Mouse (Mus musculus) lung, adult 2 months (tissue): ENCODE data around the gene Elp6. TPM values are rescaled to one million over a fixed set of nuclear protein-coding genes. Genes with fewer than 3 reads are reported as not detected.
"Not testable (repeated sequence)": the region's sequence is repeated elsewhere in the genome, so short reads cannot be mapped to it uniquely, and the experiment has no call there.

Source experiments
- DNase-seq: peaks from one replicate; pipeline ENCODE4 v3.0.0; 2022
- H3K4me1 ChIP-seq: fragments of 200-500 bp; 2 replicates; pipeline ENCODE4 v1.6.1; 2011; ENCODE audit warnings: low read length; ENCODE audit not compliant: control insufficient read depth, insufficient read depth
- H3K4me3 ChIP-seq: fragments of 200-500 bp; replicated peaks from 2 replicates; pipeline ENCODE3; 2011; ENCODE audit warnings: low read depth, mild to moderate bottlenecking, control low read depth, low read length; ENCODE audit errors: extremely low read depth
- CTCF ChIP-seq: fragments of 200-500 bp; IDR thresholded peaks from 2 replicates; pipeline ENCODE4 v1.5.1; 2011; ENCODE audit warnings: mild to moderate bottlenecking, low read length, control low read depth; ENCODE audit not compliant: insufficient read depth
- POLR2A ChIP-seq: fragments of 200-500 bp; IDR thresholded peaks from 2 replicates; pipeline ENCODE4 v1.6.1; 2011; ENCODE audit warnings: low read depth, mild to moderate bottlenecking, control low read depth, low read length, borderline replicate concordance; ENCODE audit errors: extremely low read depth
- WGBS: fragments of 180-500 bp; shearing (Covaris S2); methylation state at CpG from one replicate; pipeline ENCODE4 v1.1.7; 2018; 5-methylcytosine and 5-hydroxymethylcytosine counted together
- polyA plus RNA-seq: library from polyadenylated mRNA; depleted of rRNA; stranded (reverse); fragments of >200 nt; gene quantifications from 2 replicates; pipeline ENCODE4 v1.2.3, GENCODE M21; 2012

The Elp6 gene
- polyA plus RNA-seq, 1 experiment: 8.2 TPM

- Histone ChIP-seq H3K4me1 (peaks cover 8% of the 10 kb centered on the region), H3K4me3 (no peak overlapping the region)
- no peak for TF ChIP-seq CTCF
- WGBS: 37% methylated on average over 6 of the region's 6 CpGs
- DNase-seq: no peak
Observed at GRCm38 (mm10) chr9:110330341-110330740, 25.4 kb downstream of the Elp6 start.

DNA sequence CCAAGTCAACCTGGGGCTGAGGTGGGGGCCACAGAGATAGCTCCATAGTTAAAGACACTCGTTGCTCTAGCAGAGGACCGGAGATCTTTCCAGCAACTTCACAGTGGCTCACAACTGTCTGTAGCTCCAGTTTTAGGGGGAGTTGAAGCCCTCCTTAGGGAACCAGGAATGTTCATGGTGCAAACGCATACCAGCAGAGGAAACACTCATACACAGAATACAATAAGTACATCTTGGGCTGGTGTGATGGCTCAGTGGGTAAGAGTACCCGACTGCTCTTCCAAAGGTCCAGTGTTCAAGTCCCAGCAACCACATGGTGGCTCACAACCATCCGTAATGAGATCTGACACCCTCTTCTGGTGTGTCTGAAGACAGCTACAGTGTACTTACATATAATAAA lies 25.9 kb downstream of the Elp6 start:
- not testable (repeated sequence) for DNase-seq, H3K4me1 ChIP-seq, H3K4me3 ChIP-seq
- WGBS: 86% methylated on average over 5 of the region's 5 CpGs

DNA sequence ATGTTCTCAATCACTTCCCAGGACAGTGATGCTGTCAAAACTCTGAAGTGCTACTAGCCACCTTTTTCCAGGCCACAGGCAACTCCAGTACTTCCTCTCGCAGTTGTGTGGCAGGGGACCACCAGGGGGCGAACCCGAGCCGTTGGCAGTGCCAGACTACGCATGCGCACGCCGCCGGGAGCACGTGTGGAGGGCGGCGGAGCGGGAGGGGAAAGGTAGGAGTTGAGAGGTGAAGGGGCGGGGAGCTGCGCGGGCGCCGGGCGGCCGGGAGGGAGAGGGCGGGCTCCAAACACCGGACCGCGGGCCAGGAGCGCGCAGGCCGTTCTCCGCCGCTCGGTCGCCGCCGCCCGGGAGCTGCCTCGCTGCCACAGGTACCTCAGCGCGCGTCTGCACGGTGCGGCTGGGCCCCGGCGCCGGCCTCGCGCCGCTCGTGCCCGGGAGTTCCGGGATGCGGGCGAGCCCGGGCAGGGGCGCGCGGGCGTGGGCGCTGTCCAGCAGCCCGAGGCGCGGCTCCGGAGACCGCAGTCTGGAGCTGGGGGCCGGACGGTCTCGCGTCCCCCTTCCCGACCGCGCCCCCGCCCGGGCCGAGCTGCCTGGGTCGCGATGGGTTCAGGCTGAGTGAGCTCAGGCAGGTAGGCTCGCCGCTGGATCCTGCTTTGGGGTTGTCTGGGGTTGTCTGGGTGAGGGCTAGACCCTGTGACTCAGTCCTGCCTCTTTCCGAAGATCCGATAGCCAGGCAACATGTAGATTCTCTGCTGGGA lies 28.3 kb downstream of the Elp6 start, which contains the start of gene Scap:
Scap (plus strand) TSS at position 154 of the 761 bp plus-strand sequence.
- Histone ChIP-seq H3K4me3 (peak within 1 kb of the TSS; percentile 89), H3K4me1 (peaks cover 8% of the 10 kb centered on the region)
- under 1% methylated on average over 74 of the region's 78 CpGs for WGBS
- peak; percentile 98 for DNase-seq
- no peak for TF ChIP-seq POLR2A
- TF ChIP-seq CTCF: peak; percentile 80

DNA sequence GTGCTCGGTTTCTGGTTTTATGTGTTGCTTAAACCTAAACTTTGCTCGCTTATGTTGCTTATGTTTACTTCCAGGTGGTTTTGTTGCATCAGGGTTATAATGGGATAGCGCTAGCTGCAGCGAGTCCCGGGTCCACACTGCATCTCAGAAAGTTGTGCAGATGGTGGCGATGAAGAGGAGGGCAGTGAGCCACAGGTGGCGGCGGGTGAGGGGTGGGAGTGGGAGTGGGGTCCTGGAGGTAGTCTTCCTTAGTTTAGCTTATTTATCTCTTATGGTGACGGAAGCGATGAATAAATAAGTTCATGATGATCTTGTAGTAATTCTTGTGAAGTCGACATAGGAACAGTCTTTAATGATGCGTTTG lies 28.9 kb downstream of the Elp6 start:
- DNase-seq: no peak
- 5% methylated on average over 12 of the region's 12 CpGs for WGBS
- Histone ChIP-seq H3K4me3 (peak overlapping the region; percentile 89), H3K4me1 (peaks cover 8% of the 10 kb centered on the region)
- TF ChIP-seq CTCF (no peak), POLR2A (no peak)

- peaks cover 8% of the 10 kb centered on the region for H3K4me1 ChIP-seq
- no peak overlapping the region for H3K4me3 ChIP-seq
- TF ChIP-seq POLR2A (no peak), CTCF (no peak)
- DNase-seq: no peak
- WGBS: 73% methylated on average over 8 of the region's 8 CpGs
Observed at GRCm38 (mm10) chr9:110334849-110335248, 29.9 kb downstream of the Elp6 start.

DNA sequence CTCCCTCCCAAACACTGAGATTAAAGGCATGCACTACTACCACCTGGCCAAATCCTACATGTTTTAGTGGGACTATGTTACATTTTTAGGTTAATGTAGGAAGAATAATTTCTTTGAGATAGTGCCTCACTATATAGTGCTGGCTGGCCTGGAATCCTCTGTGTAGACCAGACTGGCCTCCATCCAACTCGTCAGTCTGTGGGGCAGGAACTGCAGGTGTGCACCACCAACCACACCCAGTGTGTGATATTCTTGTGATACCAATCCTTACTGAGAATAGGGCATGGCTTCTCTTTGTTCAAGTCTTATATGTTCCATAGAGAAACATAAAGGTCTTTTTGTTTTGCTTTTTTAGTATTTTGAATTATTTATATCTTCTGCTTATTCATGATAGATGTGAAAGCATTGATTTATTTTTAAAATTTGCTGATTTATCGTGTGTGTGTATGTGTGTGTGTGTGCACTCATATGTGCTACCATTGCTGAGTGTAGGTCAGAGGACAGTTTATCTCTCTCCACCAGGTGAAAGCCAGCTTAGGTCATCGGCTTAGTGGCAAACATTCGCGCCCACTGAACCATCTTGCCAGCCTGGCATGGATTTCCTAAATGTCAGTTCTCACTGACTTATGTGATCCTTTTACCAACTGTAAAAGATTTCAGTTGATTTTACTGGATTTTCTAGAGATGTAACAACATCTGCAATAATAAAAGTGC lies 35.2 kb downstream of the Elp6 start:
- no peak overlapping the region for H3K4me3 ChIP-seq
- peaks cover 2% of the 10 kb centered on the region; the same call in 1 of the 2 replicates for H3K4me1 ChIP-seq
- WGBS: 82% methylated on average over 5 of the region's 5 CpGs
- TF ChIP-seq POLR2A (no peak), CTCF (no peak)
- DNase-seq: no peak

DNA sequence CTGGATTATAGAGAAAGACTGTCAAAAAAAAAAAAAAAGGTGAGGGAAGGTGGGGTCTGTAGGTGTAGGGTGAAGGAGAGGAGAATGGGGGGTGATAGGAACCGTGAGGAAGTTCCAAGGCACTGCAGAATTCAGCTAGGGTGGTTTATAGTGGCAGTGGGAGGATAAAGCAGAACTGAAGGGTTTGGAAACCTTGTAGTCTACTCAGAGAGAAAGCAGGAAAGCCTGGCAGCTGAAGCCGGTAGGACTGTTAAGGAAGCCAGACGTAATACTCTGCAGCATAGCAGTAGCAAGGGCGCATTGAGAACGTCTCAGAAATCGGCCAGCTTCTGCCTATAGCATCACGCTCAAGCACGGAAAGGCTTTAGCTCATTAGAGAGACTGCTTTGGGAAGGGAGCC lies 37.0 kb downstream of the Elp6 start:
- Histone ChIP-seq H3K4me3 (no peak overlapping the region), H3K4me1 (peaks cover 2% of the 10 kb centered on the region; the same call in 1 of the 2 replicates)
- 75% methylated on average over 8 of the region's 8 CpGs for WGBS
- no peak for DNase-seq
- no peak for TF ChIP-seq POLR2A
- no peak for TF ChIP-seq CTCF

DNA sequence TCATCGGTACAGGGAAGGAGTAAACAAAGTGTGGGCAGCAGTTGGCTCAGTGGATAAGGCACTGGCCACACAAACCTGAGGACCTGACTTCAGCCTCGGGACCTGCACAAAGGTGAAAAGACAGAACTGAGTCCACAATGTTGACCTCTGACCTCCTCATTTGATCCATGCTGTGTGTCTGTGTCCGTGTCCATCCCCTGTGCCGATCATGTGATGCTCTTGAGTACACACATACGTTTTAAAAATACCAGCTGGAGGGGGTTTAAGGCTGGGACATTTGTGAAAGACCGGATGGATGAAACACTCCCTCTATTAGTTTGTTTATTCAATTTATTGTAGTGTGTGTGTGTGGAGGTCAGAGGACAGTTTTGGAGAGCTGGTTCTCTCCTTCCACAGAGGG lies 38.8 kb downstream of the Elp6 start:
- Histone ChIP-seq H3K4me1 (peaks cover 2% of the 10 kb centered on the region; the same call in 1 of the 2 replicates), H3K4me3 (no peak overlapping the region)
- WGBS: 31% methylated on average over 6 of the region's 6 CpGs
- TF ChIP-seq POLR2A (no peak), CTCF (no peak)
- no peak for DNase-seq

GRCm38 (mm10) chr9:110345057-110345739 lies 40.2 kb downstream of the Elp6 start:
- H3K4me3 ChIP-seq: no peak overlapping the region
- H3K4me1 ChIP-seq: peaks cover 2% of the 10 kb centered on the region; the same call in 1 of the 2 replicates
- no peak for DNase-seq
- TF ChIP-seq POLR2A: no peak
- no peak for TF ChIP-seq CTCF
- 61% methylated on average over 7 of the region's 7 CpGs for WGBS
